ENCODE assay signal across 27 mouse cellular contexts in the genomic region with DNA sequence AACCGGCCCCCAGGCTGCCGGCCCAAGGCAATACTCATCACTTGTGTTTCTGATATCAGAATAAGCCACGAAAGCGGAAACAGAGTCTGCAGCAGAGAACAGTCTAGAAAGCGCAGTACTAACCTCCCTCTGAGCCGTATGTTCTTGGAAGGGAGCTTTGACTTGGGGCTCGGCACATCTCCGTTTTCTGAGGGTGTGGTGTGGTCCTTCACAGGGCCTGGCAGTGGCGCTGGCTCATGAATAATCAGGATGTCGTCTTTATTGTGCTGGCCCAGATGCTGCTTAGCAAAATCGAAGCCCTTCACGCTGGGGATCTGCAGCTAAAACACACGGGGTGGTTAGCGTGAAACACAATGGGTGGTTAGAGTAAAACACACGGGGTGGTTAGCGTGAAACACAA. TPM values are rescaled to one million over a fixed set of nuclear protein-coding genes. Genes with fewer than 3 reads are reported as not detected.
DNase-seq lines count a peak whose midpoint lies in the region; ATAC-seq lines count a peak whose summit lies in the region.
"Had no signal": no experiment of that assay in that cellular context is flagged by ENCODE, and none has a peak within 500 bp of the region (broad histone marks: within the 10 kb centered on the region; RNA-seq: fewer than 3 reads in every experiment).

No protein-coding gene starts in this region.

- no peak overlapping the region for H3K4me2 ChIP-seq in forebrain, embryonic 12.5 days
- H3K4me2 ChIP-seq in midbrain, embryonic 14.5 days (ENCODE audit: low read length): no peak overlapping the region
- H3K4me2 ChIP-seq: embryonic facial prominence, embryonic 12.5 days; limb, embryonic 13.5 days; liver, embryonic 15.5 days; stomach, embryonic 15.5 days had no signal

- H3K4me1 ChIP-seq in forebrain, embryonic 12.5 days: peaks cover 25% of the 10 kb centered on the region
- H3K4me1 ChIP-seq in forebrain, embryonic 10.5 days: peaks cover 41% of the 10 kb centered on the region
- H3K4me1 ChIP-seq in midbrain, embryonic 14.5 days (ENCODE audit: control insufficient read depth, insufficient read depth, low read length): peaks cover 17% of the 10 kb centered on the region
- H3K4me1 ChIP-seq: liver, embryonic 15.5 days; stomach, embryonic 15.5 days had no signal

- no peak for DNase-seq in forebrain, embryonic 10.5 days (ENCODE audit: extremely low spot score, low spot score)
- peak; percentile 20 for DNase-seq in urinary bladder, postnatal 14 days (ENCODE audit: low spot score)
- no peak for DNase-seq in urinary bladder, postnatal 4 days (ENCODE audit: low spot score in 2 of 2)
- DNase-seq in midbrain, embryonic 14.5 days: peak; percentile 53
- DNase-seq in ovary, postnatal 36 days (ENCODE audit: low spot score): no peak
- DNase-seq in adipocyte (ENCODE audit: low spot score): no peak
- no peak for DNase-seq in gastrocnemius, postnatal 25 days
- DNase-seq: adrenal gland, postnatal 14 days; cerebellum, adult 2 months; kidney, postnatal 10 days; lung, postnatal 10 days; right cerebral cortex, postnatal 14 days; thymus, adult 2 months had no signal

- no peak overlapping the region for H3K9ac ChIP-seq in forebrain, embryonic 12.5 days
- H3K9ac ChIP-seq in midbrain, embryonic 14.5 days (replicated peaks; ENCODE audit: low read length): no peak overlapping the region; the same call in 1 of the 2 replicates
- H3K9ac ChIP-seq: embryonic facial prominence, embryonic 12.5 days; limb, embryonic 13.5 days; liver, embryonic 15.5 days; stomach, embryonic 15.5 days had no signal

- no peak overlapping the region for H3K4me3 ChIP-seq in forebrain, embryonic 12.5 days (replicated peaks)
- H3K4me3 ChIP-seq in forebrain, embryonic 10.5 days: no peak overlapping the region
- H3K4me3 ChIP-seq in midbrain, embryonic 14.5 days (replicated peaks; ENCODE audit: low read depth, low read length): no peak overlapping the region
- H3K4me3 ChIP-seq: embryonic facial prominence, embryonic 12.5 days; limb, embryonic 13.5 days; liver, embryonic 15.5 days; myocyte; stomach, embryonic 15.5 days had no signal

- 56% methylated on average over 16 of the region's 16 CpGs for WGBS in forebrain, embryonic 12.5 days
- WGBS in forebrain, embryonic 10.5 days: 81% methylated on average over 16 of the region's 16 CpGs
- WGBS in midbrain, embryonic 14.5 days: 31% methylated on average over 16 of the region's 16 CpGs

- H3K27ac ChIP-seq in forebrain, embryonic 12.5 days: 0 out of 2 replicates have a peak overlapping the region, but pooled peaks have one; percentile 26
- H3K27ac ChIP-seq in forebrain, embryonic 10.5 days: no peak overlapping the region
- peak overlapping the region; percentile 61 for H3K27ac ChIP-seq in midbrain, embryonic 14.5 days (replicated peaks; ENCODE audit: low read depth, low read length)
- H3K27ac ChIP-seq: embryonic facial prominence, embryonic 12.5 days; limb, embryonic 13.5 days; liver, embryonic 15.5 days; stomach, embryonic 15.5 days had no signal

- no peaks in the 10 kb centered on the region for H3K9me3 ChIP-seq in forebrain, embryonic 12.5 days
- H3K9me3 ChIP-seq in forebrain, embryonic 10.5 days: no peaks in the 10 kb centered on the region
- H3K9me3 ChIP-seq in midbrain, embryonic 14.5 days (ENCODE audit: control insufficient read depth, low read length): no peaks in the 10 kb centered on the region
- H3K9me3 ChIP-seq: embryonic facial prominence, embryonic 12.5 days; limb, embryonic 13.5 days; liver, embryonic 15.5 days; stomach, embryonic 15.5 days had no signal

- ATAC-seq in forebrain, embryonic 12.5 days (ENCODE audit: low FRiP score): no peak
- ATAC-seq in midbrain, embryonic 14.5 days (ENCODE audit: low FRiP score, low TSS enrichment): 0 out of 2 replicates have a peak, but pooled peaks have one; percentile 22
- ATAC-seq: CD4-positive, CD25-positive, alpha-beta regulatory T cell, adult 4 months; intestine, postnatal 0 days had no signal

- peaks cover 34% of the 10 kb centered on the region for H3K36me3 ChIP-seq in forebrain, embryonic 12.5 days (replicated peaks)
- peaks cover 41% of the 10 kb centered on the region for H3K36me3 ChIP-seq in forebrain, embryonic 10.5 days (replicated peaks)
- H3K36me3 ChIP-seq in midbrain, embryonic 14.5 days (ENCODE audit: control insufficient read depth, insufficient read depth, low read length): peaks cover 30% of the 10 kb centered on the region
- H3K36me3 ChIP-seq: liver, embryonic 15.5 days; stomach, embryonic 15.5 days had no signal

- H3K27me3 ChIP-seq in forebrain, embryonic 12.5 days: no peaks in the 10 kb centered on the region
- no peaks in the 10 kb centered on the region for H3K27me3 ChIP-seq in forebrain, embryonic 10.5 days (ENCODE audit: poor library complexity, severe bottlenecking)
- no peaks in the 10 kb centered on the region for H3K27me3 ChIP-seq in midbrain, embryonic 14.5 days (ENCODE audit: control insufficient read depth, insufficient read depth, low read length)
- H3K27me3 ChIP-seq: embryonic facial prominence, embryonic 12.5 days; limb, embryonic 13.5 days; liver, embryonic 15.5 days; stomach, embryonic 15.5 days had no signal

RNA-seq across cellular contexts. Expression of a gene that starts 33.5 kb away (rescaled TPM):
- 0.29 TPM in 1 of 2 replicates, not detected in the other for polyA plus RNA-seq in forebrain, embryonic 12.5 days (2016; fragmentation: Nextera tagmentation; extraction: Ambion mirVana)
- not detected in 2 replicates for polyA plus RNA-seq in forebrain, embryonic 10.5 days (2016; fragmentation: Nextera tagmentation; extraction: Ambion mirVana)
- 0.32 TPM in 1 of 2 replicates, not detected in the other for polyA plus RNA-seq in midbrain, embryonic 14.5 days (2014; fragmentation: Nextera tagmentation; extraction: Ambion mirVana)
- total RNA-seq in gastrocnemius, postnatal 25 days (2021): 1 to 10 TPM in 1 of 2 experiments, under 1 TPM in 1; 0.72 to 1.1 TPM
- total RNA-seq: hematopoietic stem cell, adult 5-6 weeks; megakaryocyte, adult 5-6 weeks had no signal
- polyA plus RNA-seq: CD4-positive, CD25-positive, alpha-beta regulatory T cell, adult 4 months had no signal

RNA-seq across cellular contexts. Expression of a gene that starts 48.9 kb away (rescaled TPM):
- not detected in 2 replicates for polyA plus RNA-seq in forebrain, embryonic 12.5 days (2016; fragmentation: Nextera tagmentation; extraction: Ambion mirVana)
- not detected in 2 replicates for polyA plus RNA-seq in forebrain, embryonic 10.5 days (2016; fragmentation: Nextera tagmentation; extraction: Ambion mirVana)
- not detected in 2 replicates for polyA plus RNA-seq in midbrain, embryonic 14.5 days (2014; fragmentation: Nextera tagmentation; extraction: Ambion mirVana)
- total RNA-seq in gastrocnemius, postnatal 25 days (2021): not detected
- total RNA-seq: adrenal gland, postnatal 14 days; common myeloid progenitor, adult 5-6 weeks; hematopoietic stem cell, adult 5-6 weeks; megakaryocyte, adult 5-6 weeks; MEL had no signal
- polyA plus RNA-seq: CD4-positive, CD25-positive, alpha-beta regulatory T cell, adult 4 months; cerebellum, adult 2 months; embryonic facial prominence, embryonic 12.5 days; heart, embryonic 14.5 days; intestine, postnatal 0 days; liver, embryonic 15.5 days; myocyte; spleen, adult 2 months had no signal

Comparison
In these comparisons a context has a peak if more than half of its experiments do, and no peak if none do; other contexts are left out.
1. DNase-seq: peak in urinary bladder, postnatal 14 days (single experiment) and midbrain, embryonic 14.5 days (single experiment); none in forebrain, embryonic 10.5 days (single experiment), urinary bladder, postnatal 4 days (0 of 2), ovary, postnatal 36 days (single experiment), adipocyte (single experiment) and gastrocnemius, postnatal 25 days (single experiment).